Mouse (Mus musculus): ENCODE results near the gene Rps15.

Rps15 gene

GRCm38 (mm10) chr10:80288657-80289056, 3.6 kb upstream of the Rps15 start:
- DNase-seq (ENCODE audit: low read depth, low spot score) = no peak

- DNase-seq (ENCODE audit: low read depth, low spot score) = no peak
Observed at GRCm38 (mm10) chr10:80293325-80293724, 1.1 kb downstream of the Rps15 start.

- no peak for DNase-seq (ENCODE audit: low read depth, low spot score)
Observed at GRCm38 (mm10) chr10:80294311-80294710, 2.1 kb downstream of the Rps15 start.

- DNase-seq (ENCODE audit: low read depth, low spot score) = no peak
Observed at GRCm38 (mm10) chr10:80294788-80295303, 2.6 kb downstream of the Rps15 start.

GRCm38 (mm10) chr10:80295618-80296425, 3.6 kb downstream of the Rps15 start, which contains the start of gene Apc2:
Gene Apc2 (plus strand): TSS chr10:80295977.
- no peak for DNase-seq (ENCODE audit: low read depth, low spot score)

- no peak for DNase-seq (ENCODE audit: low read depth, low spot score)
Observed at GRCm38 (mm10) chr10:80296824-80297223, 4.6 kb downstream of the Rps15 start.

GRCm38 (mm10) chr10:80297526-80298133, 5.4 kb downstream of the Rps15 start:
- no peak for DNase-seq (ENCODE audit: low read depth, low spot score)

- no peak for DNase-seq (ENCODE audit: low read depth, low spot score)
Observed at GRCm38 (mm10) chr10:80298571-80299281, 6.5 kb downstream of the Rps15 start.

- DNase-seq (ENCODE audit: low read depth, low spot score) = no peak
Observed at GRCm38 (mm10) chr10:80299301-80299700, 7.0 kb downstream of the Rps15 start.

- no peak for DNase-seq (ENCODE audit: low read depth, low spot score)
Observed at GRCm38 (mm10) chr10:80299824-80300223, 7.6 kb downstream of the Rps15 start.

GRCm38 (mm10) chr10:80300672-80301181, 8.5 kb downstream of the Rps15 start:
- DNase-seq (ENCODE audit: low read depth, low spot score) = no peak

- no peak for DNase-seq (ENCODE audit: low read depth, low spot score)
Observed at GRCm38 (mm10) chr10:80301256-80302081, 9.2 kb downstream of the Rps15 start.

GRCm38 (mm10) chr10:80302082-80302355, 9.8 kb downstream of the Rps15 start:
- no peak for DNase-seq (ENCODE audit: low read depth, low spot score)

- no peak for DNase-seq (ENCODE audit: low read depth, low spot score)
Observed at GRCm38 (mm10) chr10:80302471-80302881, 10.2 kb downstream of the Rps15 start.

- no peak for DNase-seq (ENCODE audit: low read depth, low spot score)
Observed at GRCm38 (mm10) chr10:80304458-80304857, 12.2 kb downstream of the Rps15 start.

- DNase-seq (ENCODE audit: low read depth, low spot score) = no peak
Observed at GRCm38 (mm10) chr10:80304862-80305261, 12.6 kb downstream of the Rps15 start.

GRCm38 (mm10) chr10:80311560-80311959, 19.3 kb downstream of the Rps15 start:
- no peak for DNase-seq (ENCODE audit: low read depth, low spot score)

- DNase-seq (ENCODE audit: low read depth, low spot score) = no peak
Observed at GRCm38 (mm10) chr10:80312586-80313504, 20.6 kb downstream of the Rps15 start.

GRCm38 (mm10) chr10:80313627-80314201, 21.5 kb downstream of the Rps15 start:
- no peak for DNase-seq (ENCODE audit: low read depth, low spot score)

- DNase-seq (ENCODE audit: low read depth, low spot score) = no peak
Observed at GRCm38 (mm10) chr10:80314494-80315001, 22.3 kb downstream of the Rps15 start.
